Mouse (Mus musculus) mouse trophoblast stem cell (cell line): ENCODE results near the gene Gm28374.
"Not testable (repeated sequence)": the region's sequence is repeated elsewhere in the genome, so short reads cannot be mapped to it uniquely, and the experiment has no call there.

Experiments
- in situ Hi-C, 2 experiments: fragments of 300-500 bp; cut with MseI, MboI; formaldehyde crosslinking; loops; 2 replicates in 1 of 2; 3 replicates in 1 of 2; pipeline ENCODE4 v1.15.1; 2025

Gene Gm28374

DNA sequence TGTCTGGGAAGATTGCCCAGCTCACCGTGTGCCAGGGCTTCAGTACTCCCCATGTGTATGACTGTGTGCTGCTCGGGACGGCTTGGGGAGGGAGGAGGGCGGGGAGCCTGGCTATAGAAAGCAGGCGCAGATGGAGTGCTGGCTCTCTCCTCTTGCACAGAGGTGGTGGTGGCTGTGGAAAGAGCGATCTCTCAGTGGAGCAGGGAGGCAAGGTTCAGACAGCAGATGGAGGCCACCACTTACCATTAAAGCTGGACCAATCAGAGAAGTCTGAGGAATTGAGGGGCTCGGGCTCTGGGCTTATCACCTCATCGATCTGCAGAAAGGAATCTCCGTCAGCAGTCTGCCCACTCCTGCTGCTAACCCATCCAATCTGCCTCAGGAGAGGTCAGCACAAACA lies at the start of gene Gm28374:
Gene Gm28374 (minus strand): TSS at position 101 of the 400 bp plus-strand sequence.
- in situ Hi-C loops: no loop called here

DNA sequence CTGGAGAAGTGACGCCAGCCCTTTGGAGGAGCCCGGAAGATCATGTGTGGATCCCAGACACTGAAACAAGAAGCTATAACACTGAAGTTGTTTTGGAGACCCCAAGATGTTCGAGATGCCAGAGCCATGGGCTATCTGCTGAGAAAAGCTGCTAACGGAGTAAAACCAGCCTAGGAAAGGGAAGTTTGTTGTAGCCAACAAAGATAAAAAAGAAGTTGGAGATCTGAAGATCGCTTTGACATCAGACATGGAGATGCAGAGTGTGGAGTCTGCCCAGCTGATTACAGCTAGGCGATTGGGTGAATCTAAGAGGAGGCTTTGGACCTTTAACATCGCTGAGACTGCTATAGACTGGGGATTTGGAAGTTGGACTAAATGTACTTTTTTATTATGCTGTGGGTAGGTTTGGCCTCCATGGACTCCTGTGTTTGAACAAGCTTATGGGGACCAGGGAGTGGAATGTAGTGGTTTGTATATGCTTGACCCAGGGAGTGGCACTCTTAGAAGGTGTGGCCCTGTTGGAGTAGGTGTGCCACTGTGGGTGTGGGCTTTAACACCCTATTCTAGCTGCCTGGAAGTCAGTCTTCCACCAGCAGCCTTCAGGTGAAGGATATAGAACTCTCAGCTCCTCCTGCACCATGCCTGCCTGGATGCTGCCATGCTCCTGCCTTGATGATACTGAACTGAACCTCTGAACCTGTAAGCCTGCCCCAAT lies 48.5 kb upstream of the Gm28374 start:
- in situ Hi-C loops: not testable (repeated sequence)

DNA sequence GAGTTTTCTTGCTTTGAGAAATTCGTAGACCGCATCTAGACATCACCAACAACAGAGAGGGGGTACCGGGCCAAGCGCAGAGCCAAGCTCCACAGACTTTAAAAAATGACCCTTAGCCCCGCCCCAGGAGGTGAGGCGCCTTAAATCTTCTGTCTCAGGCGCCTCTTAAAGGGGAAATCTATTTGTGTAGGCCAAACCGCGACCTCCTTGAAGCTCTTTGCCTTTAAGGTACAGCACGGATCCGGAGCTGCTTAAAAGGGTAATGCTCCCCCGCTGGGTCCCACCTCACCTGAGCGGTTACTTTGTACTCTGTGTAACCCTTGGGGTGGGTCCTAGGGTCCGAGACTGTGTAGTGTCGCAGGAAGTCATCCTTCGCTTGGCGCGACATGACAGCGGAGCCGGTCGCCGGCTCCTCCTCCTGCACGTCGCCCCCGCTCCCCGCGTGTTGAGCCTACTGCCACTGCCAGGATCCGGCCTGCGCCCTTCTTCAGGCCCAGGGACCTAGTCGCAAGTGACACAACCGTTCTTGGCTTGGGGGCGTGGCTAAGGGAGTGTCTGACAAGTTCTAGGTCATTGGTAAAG lies 45.8 kb upstream of the Gm28374 start, which contains the start of gene Snx15:
Gene Snx15 (minus strand): TSS at position 545 of the 582 bp plus-strand sequence.
- in situ Hi-C loops: loop anchor here in 1 of 2 experiments (10.0 kb wide), 1 partner anchor 163 kb away; the partner anchor contains the start of gene Pola2

DNA sequence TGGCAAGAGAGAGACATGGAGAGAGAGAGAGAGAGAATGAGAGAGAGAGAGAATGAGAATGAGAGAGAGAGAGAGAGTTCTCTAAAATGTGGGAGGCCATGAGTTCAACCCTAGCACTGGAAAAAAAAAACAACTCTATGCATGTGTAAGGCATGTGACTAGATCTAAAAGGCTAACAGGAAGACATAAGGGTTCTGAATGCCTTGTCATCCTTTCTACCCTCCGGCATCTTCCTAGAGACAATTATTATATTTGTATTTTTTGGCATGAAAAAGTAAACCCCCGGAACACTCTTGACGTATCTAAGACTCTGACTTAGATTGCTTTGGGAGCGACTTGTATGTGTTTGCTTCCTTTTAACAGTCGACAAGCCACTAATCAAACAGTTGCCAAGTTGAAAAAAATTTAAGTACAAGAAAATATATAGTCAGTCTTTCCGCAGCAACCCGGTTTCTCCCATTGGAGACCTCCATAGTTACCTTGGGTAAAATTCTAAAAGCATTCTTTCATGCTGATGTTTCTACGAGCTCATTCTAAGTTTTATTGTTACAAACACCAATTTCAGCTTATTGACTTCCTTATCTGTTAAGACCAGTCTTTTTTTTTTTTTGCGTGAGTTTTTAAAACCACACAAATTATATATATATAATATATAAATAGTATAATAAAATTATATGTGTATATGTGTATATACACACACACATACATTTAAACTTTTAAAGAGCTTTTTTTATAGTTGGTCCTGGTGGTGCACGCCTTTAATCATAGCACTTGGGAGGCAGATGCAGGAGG lies 44.9 kb upstream of the Gm28374 start:
- in situ Hi-C loops: loop anchor here in 1 of 2 experiments (10.0 kb wide), 1 partner anchor 162 kb away; the partner anchor contains the start of gene Pola2

DNA sequence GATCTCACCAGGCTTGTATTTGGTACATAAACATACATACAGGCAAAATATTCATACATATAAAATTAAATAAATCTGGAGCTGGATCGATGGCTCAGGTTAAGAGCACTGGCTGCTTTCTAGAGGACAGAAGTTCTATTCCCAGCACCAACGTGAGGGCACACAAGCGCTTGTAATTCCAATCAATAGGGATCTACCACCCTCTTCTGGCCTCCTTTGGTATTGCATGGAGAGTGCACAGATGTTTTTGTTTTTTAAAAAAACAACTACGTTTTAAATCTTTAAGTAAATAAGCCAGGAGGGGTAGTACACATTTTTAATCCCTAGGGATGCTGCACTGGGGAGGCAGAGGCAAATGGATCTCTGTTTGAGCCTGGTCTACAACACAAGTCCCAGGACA lies 44.2 kb upstream of the Gm28374 start:
- in situ Hi-C loops: loop anchor here in 1 of 2 experiments (10.0 kb wide), 1 partner anchor 161 kb away; the partner anchor contains the start of gene Pola2

DNA sequence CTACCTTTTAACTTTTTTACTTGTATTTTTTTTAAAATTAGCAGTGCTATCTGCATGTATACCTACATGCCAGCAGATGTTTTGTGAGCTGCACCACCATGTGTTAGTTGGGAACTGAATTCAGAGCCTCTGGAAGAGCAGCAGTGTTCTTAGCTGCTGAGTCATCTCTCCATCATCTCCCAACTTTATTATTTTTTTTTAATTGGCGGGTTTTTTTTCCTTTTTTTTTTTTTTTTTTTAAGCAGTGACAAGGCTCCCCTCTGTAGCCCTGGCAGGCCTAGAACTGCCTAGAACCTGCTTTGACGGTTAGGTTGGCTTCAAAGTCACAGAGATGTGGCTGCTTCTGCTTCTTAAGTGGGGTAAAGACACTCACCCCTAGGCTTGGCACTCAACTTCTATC lies 42.8 kb upstream of the Gm28374 start:
- in situ Hi-C loops: loop anchor here in 1 of 2 experiments (10.0 kb wide), 1 partner anchor 160 kb away; the partner anchor contains the start of gene Pola2

DNA sequence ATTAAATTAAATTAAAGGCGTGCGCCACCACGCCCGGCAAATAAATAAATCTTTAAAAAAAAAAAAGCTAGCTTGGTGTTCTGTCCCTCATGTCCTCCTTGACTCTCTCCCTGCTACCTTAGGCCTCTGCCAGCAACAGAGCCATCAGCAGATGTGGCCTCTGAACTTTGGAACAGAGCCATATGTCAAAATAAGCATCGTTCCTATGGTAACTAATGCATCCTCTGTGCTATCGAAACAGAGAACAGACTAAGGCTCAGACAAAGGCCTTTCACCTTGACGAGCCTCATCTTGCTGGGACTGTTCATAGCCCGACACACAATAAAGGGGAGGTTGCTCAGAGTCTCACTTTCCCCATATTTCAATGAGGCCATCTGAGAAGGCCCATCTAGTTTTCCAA lies 41.3 kb upstream of the Gm28374 start:
- in situ Hi-C loops: loop anchor here in 1 of 2 experiments (10.0 kb wide), 1 partner anchor 159 kb away; the partner anchor contains the start of gene Pola2

DNA sequence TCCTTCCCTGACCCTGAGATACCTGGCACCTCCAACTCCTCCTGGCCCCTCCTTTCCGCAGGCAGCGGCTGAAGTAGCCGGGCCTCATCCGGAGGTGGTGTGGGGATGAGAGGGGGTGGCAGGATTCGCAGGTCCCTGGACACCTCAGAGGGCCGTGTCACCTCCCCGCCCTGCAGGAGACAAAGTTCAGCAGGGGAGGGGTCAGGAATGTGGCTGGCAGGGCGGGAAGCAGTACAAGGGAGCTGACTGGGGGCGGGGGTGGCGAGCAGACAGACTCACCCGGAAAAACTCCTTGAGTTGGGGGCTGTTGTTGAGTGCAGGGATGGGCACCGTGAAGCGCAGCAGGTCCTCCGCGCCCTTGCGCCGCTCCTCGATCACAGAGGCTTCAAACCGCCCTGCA lies 39.7 kb upstream of the Gm28374 start:
- in situ Hi-C loops: loop anchor here in 1 of 2 experiments (10.0 kb wide), 1 partner anchor 157 kb away; the partner anchor contains the start of gene Pola2

DNA sequence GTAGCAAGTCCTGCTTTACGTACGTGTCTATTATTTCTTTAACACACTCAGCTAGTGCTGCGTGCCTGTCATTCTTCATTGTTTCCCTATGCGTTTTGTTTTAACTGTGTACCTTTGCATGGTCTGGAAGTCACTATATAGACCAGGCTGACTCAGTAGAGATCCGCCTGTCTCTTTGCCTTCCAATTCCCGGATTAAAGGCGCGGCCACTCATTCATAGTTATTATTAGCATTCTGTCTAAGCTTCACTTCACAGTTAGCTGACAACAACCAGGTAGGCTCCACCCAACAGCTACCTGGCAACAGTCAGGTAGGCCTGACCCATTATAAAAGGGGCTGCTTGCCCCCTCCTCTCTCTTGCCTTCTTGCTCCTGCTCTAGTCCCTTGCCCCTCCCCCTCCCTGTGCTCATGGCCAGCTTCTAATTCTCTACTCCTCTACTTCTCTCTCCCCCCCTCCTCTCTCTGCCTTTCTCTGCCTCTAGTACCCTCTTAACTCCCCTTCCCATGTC lies 36.7 kb upstream of the Gm28374 start:
- in situ Hi-C loops: no loop called here

DNA sequence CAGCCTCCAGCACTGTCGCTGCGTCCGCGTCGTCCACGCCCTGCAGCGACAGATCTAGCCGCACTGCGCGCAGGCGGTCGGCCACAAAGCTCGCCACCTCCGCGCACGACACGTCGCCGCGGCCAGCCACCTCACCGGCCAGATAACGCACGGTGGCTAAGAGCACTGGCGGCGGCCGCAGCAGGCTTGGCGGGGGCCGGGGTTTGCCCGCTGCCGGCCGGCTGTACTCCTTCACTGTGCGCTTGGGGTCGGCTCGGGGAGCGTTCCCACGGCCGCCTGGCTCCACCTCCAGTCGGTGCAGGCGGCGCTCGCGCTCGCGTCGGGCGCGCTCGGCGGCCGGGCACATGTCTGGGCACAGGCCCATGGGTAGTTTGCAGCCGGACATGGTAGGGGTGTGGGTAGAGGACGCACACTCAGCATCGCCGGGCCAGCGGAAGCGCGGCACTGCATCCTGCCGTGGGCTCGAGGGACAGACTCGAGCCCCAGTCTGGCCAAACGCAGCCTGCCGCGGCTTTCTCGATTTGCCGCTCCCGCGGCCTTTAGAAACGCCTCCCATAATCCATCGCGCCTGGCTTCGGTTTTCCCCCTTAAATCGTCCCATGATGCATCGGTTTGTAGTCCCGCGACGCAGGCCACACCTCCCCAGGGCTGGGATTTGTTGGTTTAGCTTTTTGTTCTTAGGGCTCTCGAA lies 36.1 kb upstream of the Gm28374 start, which contains the start of gene Sac3d1:
Gene Sac3d1 (minus strand): TSS at position 665 of the 691 bp plus-strand sequence.
- in situ Hi-C loops: no loop called here

DNA sequence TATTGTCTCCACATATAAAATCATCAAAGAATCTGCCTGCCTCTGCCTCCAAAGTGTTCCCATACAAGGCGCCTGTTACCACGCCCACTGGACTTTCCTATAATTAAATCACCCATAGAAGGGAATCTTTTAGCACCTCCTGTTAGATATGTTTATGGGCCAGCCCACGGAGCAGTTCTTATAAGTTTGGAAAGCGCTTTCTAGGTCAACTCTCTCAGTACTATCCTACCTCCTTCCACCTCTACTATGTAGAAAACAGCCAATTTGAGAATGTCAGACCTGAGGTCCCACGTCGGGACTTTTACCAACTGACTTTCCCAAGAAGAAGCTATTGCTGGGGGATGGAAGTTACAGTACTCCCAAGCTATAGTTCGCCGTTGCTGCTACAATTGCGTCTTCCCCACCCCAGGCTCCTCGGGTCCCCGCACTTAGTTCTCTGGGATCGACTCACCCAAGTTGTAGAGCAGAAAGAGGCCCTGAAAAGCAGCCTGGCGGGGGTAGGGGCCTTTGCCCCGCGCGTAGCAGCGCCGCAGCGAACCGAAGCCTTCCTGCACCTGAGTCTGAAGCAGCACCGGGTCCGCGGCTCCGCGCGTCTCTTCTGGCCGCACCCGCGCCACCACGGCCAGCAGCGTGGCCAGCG lies 35.4 kb upstream of the Gm28374 start:
- in situ Hi-C loops: no loop called here

DNA sequence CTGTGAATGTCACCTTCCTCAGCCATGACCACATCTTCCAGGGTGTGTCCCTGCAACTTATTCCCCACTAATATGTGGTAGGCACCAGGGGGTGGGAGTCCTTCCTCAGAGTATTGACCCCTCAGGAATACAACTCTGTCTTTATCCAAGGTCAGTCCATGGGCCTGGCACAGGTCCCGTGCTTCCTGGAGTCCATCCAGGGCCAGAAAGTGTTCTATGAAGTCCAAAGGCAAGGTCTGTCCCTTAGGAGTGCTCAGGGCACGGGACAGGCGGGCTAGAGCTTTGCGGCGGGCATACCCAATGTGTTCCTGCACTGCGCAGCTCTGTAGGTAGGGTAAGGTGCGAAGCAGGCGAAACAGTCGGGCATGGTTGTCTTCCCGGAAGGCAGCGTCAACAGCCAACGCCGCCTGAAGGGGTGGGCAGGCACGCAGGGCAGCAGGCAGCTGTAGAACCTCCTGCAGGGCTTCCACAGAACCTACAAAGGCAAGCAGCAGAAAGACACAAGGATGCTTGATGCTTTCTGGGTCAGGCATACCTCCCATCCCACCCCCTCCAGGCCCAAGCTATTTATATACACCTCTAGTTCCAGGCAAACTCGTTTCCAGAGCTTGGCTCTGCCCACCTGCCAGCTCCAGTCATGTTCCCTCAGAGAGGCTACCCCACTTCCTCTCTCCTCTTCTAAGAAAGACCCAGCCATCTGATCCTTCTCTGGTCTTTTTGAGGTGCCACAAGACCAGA lies 34.2 kb upstream of the Gm28374 start:
- in situ Hi-C loops: no loop called here

DNA sequence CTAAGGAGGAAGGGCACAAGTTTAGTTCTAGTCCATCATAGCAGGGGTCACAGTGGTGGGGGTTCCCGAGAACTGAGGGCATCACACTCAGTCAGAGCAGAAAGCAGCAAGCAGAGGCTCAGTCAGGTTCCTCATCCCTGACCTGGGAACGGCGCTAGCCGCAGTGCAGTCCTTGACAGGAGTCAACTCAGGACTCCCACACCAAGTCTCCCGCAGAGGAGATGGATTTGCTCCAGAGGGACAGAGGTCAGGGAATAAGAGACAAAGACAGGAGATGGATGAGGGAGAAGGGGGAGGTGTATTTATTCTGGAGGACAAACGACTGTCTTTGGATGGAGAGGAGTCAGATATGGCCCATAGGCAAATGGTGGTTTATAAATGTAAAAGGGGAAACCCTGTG lies 31.1 kb upstream of the Gm28374 start:
- in situ Hi-C loops: no loop called here

DNA sequence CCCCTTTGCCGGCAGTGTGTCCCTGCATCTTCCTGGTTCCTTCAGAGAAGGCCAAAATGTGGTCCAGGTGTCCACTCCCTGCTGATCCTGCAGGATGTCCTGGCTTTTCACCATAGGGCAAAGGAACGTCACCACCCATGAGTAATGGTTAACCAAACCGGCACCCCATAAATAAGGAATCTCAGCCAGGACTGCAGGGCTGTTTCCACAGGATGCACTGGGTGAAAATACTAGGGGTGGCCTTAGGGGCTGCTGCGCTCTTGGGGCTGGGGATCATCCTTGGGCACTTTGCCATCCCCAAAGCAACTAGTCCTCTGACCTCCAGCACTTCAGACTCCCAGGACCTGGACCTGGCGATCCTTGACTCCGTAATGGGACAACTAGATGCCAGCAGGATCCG lies 23.5 kb upstream of the Gm28374 start, which contains the start of gene Naaladl1:
Gene Naaladl1 (plus strand): TSS at position 197 of the 400 bp plus-strand sequence.
- in situ Hi-C loops: no loop called here

DNA sequence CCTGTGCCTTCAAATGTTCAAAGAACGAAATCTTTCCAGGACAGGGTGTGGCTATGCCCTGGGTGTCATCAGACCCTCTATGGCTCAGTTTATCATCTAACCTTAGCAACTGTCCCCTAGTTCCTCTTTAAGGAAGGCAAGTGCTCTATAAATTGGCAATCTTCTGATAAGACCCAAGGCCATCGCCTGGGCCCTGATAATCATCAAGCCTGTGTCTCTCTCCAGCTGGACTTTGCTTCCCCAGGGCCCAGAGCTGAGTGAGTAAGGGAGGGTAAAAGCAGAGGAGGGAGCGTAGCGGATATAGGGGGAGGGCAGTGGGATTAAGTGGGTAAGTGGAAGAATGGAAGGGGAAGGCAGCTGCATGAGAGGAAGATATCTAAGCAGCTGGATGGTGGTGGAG lies 22.4 kb upstream of the Gm28374 start:
- in situ Hi-C loops: no loop called here

DNA sequence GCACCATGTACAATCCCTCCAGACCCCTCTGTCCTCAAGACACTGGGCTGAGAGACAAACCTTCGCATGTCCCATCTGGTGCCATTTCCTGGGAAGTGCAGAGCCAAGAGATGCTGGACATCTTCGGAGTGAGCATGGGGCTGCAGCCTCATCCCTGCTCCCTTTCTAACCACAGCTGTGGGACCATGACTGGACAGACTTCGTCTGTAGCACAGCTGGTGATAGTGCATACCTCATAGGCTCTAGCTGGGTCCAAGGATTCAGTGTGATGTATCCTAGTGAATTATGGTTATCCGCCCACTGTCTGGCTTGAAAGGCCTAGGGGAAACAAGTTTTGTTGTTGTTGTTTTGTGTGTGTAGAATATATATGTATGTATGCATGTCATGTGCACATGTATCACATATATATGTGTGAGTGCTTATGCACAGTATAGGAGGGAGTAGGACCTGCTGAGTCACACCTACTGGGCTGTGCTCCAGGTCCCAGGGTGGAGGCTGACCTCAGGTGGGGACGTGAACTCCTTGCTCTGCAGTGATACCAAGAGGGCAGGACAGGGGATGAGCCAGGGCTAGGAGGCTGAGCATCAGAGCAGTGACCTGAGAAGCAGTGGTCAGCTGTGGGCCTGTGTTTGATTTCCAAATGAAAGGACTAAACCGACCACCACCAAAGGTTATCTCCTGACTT lies 20.3 kb upstream of the Gm28374 start:
- in situ Hi-C loops: no loop called here

DNA sequence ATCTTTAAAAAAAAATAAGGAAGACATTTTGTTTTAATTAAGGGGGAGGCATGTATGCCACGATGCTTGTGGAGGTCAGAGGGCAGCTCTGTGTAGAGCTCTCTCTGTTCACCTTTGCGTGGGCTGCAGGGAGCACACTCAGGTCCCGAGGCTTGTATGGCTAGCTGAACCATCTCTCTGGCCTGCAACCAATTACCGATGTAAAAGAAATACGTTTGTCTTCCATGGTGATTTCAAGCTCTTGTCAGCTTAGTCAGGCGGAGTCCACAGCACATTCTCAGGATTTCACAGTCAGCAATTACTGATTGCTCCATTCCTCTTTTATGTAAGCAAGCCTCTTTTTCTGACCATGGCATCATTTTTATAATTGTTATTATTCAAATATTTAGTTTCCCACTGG lies 19.1 kb upstream of the Gm28374 start:
- in situ Hi-C loops: no loop called here

DNA sequence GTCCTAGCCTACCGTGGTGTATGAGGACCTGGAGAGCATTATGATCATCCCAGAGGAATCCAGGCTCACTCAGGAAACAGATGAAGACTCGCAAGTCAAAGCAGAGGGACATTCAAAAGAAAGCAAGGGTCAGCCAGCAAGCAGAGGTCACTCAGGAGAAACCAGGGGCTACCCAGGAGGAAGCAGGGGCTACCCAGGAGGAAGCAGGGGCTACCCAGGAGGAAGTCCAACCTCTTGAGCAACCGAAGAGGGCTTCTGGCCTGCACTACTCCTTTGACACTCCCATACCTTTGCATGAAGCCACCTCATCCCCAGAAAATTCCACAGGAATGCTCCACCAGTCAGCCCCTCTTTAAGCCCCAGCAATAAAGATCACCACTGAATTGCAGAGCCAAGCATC lies 15.8 kb upstream of the Gm28374 start:
- in situ Hi-C loops: no loop called here

DNA sequence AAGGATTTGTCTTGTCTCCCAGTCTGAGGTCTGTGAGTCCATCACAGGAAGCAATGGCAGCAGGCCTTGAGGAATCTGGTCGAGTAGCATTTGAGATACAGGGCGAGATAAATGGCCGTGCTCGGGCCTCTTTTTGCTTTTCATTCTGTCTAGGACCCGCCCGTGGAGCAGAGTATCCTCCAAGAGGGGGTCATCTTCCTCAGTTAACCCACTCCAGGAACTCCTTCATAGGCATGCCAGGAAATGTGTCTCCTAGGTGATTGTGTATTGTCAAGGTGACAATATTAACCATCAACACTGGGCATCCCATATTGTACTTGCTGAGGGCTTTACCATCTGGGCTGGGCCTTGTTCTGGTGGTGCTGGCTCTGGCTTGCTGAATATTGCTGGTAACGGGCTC lies 12.1 kb upstream of the Gm28374 start, which contains the start of gene AC131692.1:
Gene AC131692.1 (plus strand): TSS at position 301 of the 400 bp plus-strand sequence.
- in situ Hi-C loops: no loop called here
